Mouse (Mus musculus): ENCODE data around the gene Ddx54. TPM values are rescaled to one million over a fixed set of nuclear protein-coding genes. Genes with fewer than 3 reads are reported as not detected.

Ddx54 gene
- polyA plus RNA-seq, 1 experiment: 49.9 TPM

GRCm38 (mm10) chr5:120647814-120648491, 35.4 kb downstream of the Ddx54 start:
- H3K9me3 ChIP-seq (replicated peaks; ENCODE audit: control insufficient read depth, insufficient read depth, low read length, poor library complexity, severe bottlenecking): no peaks in the 10 kb centered on the region
- H3K4me3 ChIP-seq (ENCODE audit: low read depth, low read length): no peak overlapping the region
- no peak overlapping the region for H3K27ac ChIP-seq (ENCODE audit: insufficient read depth, low read length)
- peaks cover 2% of the 10 kb centered on the region for H3K4me1 ChIP-seq (ENCODE audit: control insufficient read depth, insufficient read depth, low read length)
- TF ChIP-seq POLR2A (IDR thresholded peaks at IDR 0.05; ENCODE audit: insufficient read depth, low read length): no peak
- peak; percentile 61 for TF ChIP-seq CTCF (IDR thresholded peaks at IDR 0.05; ENCODE audit: low read depth, low read length)
- no peaks in the 10 kb centered on the region for H3K36me3 ChIP-seq (ENCODE audit: control insufficient read depth, insufficient read depth, low read length, poor library complexity, severe bottlenecking)
- H3K27me3 ChIP-seq (ENCODE audit: control insufficient read depth, insufficient read depth, low read length, poor library complexity, severe bottlenecking): no peaks in the 10 kb centered on the region
- H3K9ac ChIP-seq (ENCODE audit: low read depth, poor library complexity, severe bottlenecking): no peak overlapping the region

GRCm38 (mm10) chr5:120648569-120649373, 36.2 kb downstream of the Ddx54 start, which contains the start of gene Rasal1:
Gene Rasal1, plus strand, starts transcription at chr5:120648812.
- no peaks in the 10 kb centered on the region for H3K27me3 ChIP-seq (ENCODE audit: control insufficient read depth, insufficient read depth, low read length, poor library complexity, severe bottlenecking)
- TF ChIP-seq CTCF (IDR thresholded peaks at IDR 0.05; ENCODE audit: low read depth, low read length) (peak; percentile 55), EP300 (IDR thresholded peaks at IDR 0.05; ENCODE audit: insufficient read depth, low read depth, low read length) (no peak), POLR2A (IDR thresholded peaks at IDR 0.05; ENCODE audit: insufficient read depth, low read length) (no peak)
- peak within 1 kb of the TSS; percentile 57 for H3K4me3 ChIP-seq (ENCODE audit: low read depth, low read length)
- H3K36me3 ChIP-seq (ENCODE audit: control insufficient read depth, insufficient read depth, low read length, poor library complexity, severe bottlenecking): no peaks in the 10 kb centered on the region
- no peak within 1 kb of the TSS for H3K27ac ChIP-seq (ENCODE audit: insufficient read depth, low read length)
- peaks cover 2% of the 10 kb centered on the region for H3K4me1 ChIP-seq (ENCODE audit: control insufficient read depth, insufficient read depth, low read length)
- H3K9ac ChIP-seq (ENCODE audit: low read depth, poor library complexity, severe bottlenecking): peak within 1 kb of the TSS; percentile 1
- no peaks in the 10 kb centered on the region for H3K9me3 ChIP-seq (replicated peaks; ENCODE audit: control insufficient read depth, insufficient read depth, low read length, poor library complexity, severe bottlenecking)

GRCm38 (mm10) chr5:120649374-120649933, 36.9 kb downstream of the Ddx54 start:
- H3K9ac ChIP-seq (ENCODE audit: low read depth, poor library complexity, severe bottlenecking): peak overlapping the region; percentile 1
- H3K36me3 ChIP-seq (ENCODE audit: control insufficient read depth, insufficient read depth, low read length, poor library complexity, severe bottlenecking): no peaks in the 10 kb centered on the region
- peaks cover 2% of the 10 kb centered on the region for H3K4me1 ChIP-seq (ENCODE audit: control insufficient read depth, insufficient read depth, low read length)
- no peaks in the 10 kb centered on the region for H3K9me3 ChIP-seq (replicated peaks; ENCODE audit: control insufficient read depth, insufficient read depth, low read length, poor library complexity, severe bottlenecking)
- no peak overlapping the region for H3K27ac ChIP-seq (ENCODE audit: insufficient read depth, low read length)
- no peaks in the 10 kb centered on the region for H3K27me3 ChIP-seq (ENCODE audit: control insufficient read depth, insufficient read depth, low read length, poor library complexity, severe bottlenecking)
- H3K4me3 ChIP-seq (ENCODE audit: low read depth, low read length): peak overlapping the region; percentile 57
- TF ChIP-seq POLR2A (IDR thresholded peaks at IDR 0.05; ENCODE audit: insufficient read depth, low read length) (no peak), CTCF (IDR thresholded peaks at IDR 0.05; ENCODE audit: low read depth, low read length) (no peak)

GRCm38 (mm10) chr5:120649938-120650337, 37.4 kb downstream of the Ddx54 start:
- Histone ChIP-seq H3K9me3 (replicated peaks; ENCODE audit: control insufficient read depth, insufficient read depth, low read length, poor library complexity, severe bottlenecking) (no peaks in the 10 kb centered on the region), H3K4me1 (ENCODE audit: control insufficient read depth, insufficient read depth, low read length) (peaks cover 4% of the 10 kb centered on the region), H3K27ac (ENCODE audit: insufficient read depth, low read length) (no peak overlapping the region), H3K36me3 (ENCODE audit: control insufficient read depth, insufficient read depth, low read length, poor library complexity, severe bottlenecking) (no peaks in the 10 kb centered on the region), H3K9ac (ENCODE audit: low read depth, poor library complexity, severe bottlenecking) (no peak overlapping the region), H3K27me3 (ENCODE audit: control insufficient read depth, insufficient read depth, low read length, poor library complexity, severe bottlenecking) (no peaks in the 10 kb centered on the region), H3K4me3 (ENCODE audit: low read depth, low read length) (peak overlapping the region; percentile 57)
- no peak for TF ChIP-seq CTCF (IDR thresholded peaks at IDR 0.05; ENCODE audit: low read depth, low read length)
- TF ChIP-seq POLR2A (IDR thresholded peaks at IDR 0.05; ENCODE audit: insufficient read depth, low read length): no peak
- TF ChIP-seq EP300 (IDR thresholded peaks at IDR 0.05; ENCODE audit: insufficient read depth, low read depth, low read length): no peak

GRCm38 (mm10) chr5:120651230-120651629, 38.7 kb downstream of the Ddx54 start:
- Histone ChIP-seq H3K9ac (ENCODE audit: low read depth, poor library complexity, severe bottlenecking) (no peak overlapping the region), H3K4me1 (ENCODE audit: control insufficient read depth, insufficient read depth, low read length) (peaks cover 4% of the 10 kb centered on the region), H3K9me3 (replicated peaks; ENCODE audit: control insufficient read depth, insufficient read depth, low read length, poor library complexity, severe bottlenecking) (no peaks in the 10 kb centered on the region), H3K27ac (ENCODE audit: insufficient read depth, low read length) (no peak overlapping the region), H3K27me3 (ENCODE audit: control insufficient read depth, insufficient read depth, low read length, poor library complexity, severe bottlenecking) (no peaks in the 10 kb centered on the region), H3K36me3 (ENCODE audit: control insufficient read depth, insufficient read depth, low read length, poor library complexity, severe bottlenecking) (no peaks in the 10 kb centered on the region), H3K4me3 (ENCODE audit: low read depth, low read length) (no peak overlapping the region)
- TF ChIP-seq EP300 (IDR thresholded peaks at IDR 0.05; ENCODE audit: insufficient read depth, low read depth, low read length): no peak
- no peak for TF ChIP-seq CTCF (IDR thresholded peaks at IDR 0.05; ENCODE audit: low read depth, low read length)
- TF ChIP-seq POLR2A (IDR thresholded peaks at IDR 0.05; ENCODE audit: insufficient read depth, low read length): no peak

All from ES-Bruce4 (cell line).